Mouse (Mus musculus) kidney, postnatal 0 days (tissue): Measurements from ENCODE around the gene Cln3. TPM values are rescaled to one million over a fixed set of nuclear protein-coding genes. Genes with fewer than 3 reads are reported as not detected.

Experiments used
- ATAC-seq: fragments of 200-750 bp; cut with Nextera tagmentation; replicated peaks from 2 replicates; pipeline ENCODE4 v1.8.0; 2017; ENCODE audit warnings: low read depth, moderate number of reproducible peaks, moderate TSS enrichment, moderate library complexity; ENCODE audit not compliant: low FRiP score
- DNase-seq: peaks from one replicate; pipeline ENCODE4 v3.0.0-alpha.2; 2016; ENCODE audit warnings: low spot score
- H3K27ac ChIP-seq: fragments of 300-500 bp; sonication (generic); 2 replicates; pipeline ENCODE4 v1.5.1; 2014; ENCODE audit warnings: mild to moderate bottlenecking
- H3K27me3 ChIP-seq: fragments of 300-500 bp; sonication (generic); 2 replicates; pipeline ENCODE4 v1.6.1; 2014; ENCODE audit warnings: low read length, mixed read lengths; ENCODE audit not compliant: insufficient read depth
- H3K36me3 ChIP-seq: fragments of 300-500 bp; sonication (generic); 2 replicates; pipeline ENCODE4 v1.6.1; 2014; ENCODE audit warnings: low read length, mixed read lengths; ENCODE audit not compliant: insufficient read depth
- H3K4me1 ChIP-seq: fragments of 300-500 bp; sonication (generic); replicated peaks from 2 replicates; pipeline ENCODE4 v1.6.1; 2014; ENCODE audit warnings: antibody characterized with exemption, low read length, mixed read lengths; ENCODE audit not compliant: insufficient read depth
- H3K4me2 ChIP-seq: fragments of 300-500 bp; sonication (generic); 2 replicates; pipeline ENCODE4 v1.6.1; 2014; ENCODE audit warnings: mild to moderate bottlenecking, low read length, moderate library complexity, mixed read lengths
- H3K4me3 ChIP-seq: fragments of 300-500 bp; sonication (generic); replicated peaks from 2 replicates; pipeline ENCODE4 v1.5.1; 2014; ENCODE audit warnings: low read depth, low read length
- H3K9ac ChIP-seq: fragments of 300-500 bp; sonication (generic); 2 replicates; pipeline ENCODE4 v1.6.1; 2014; ENCODE audit warnings: low read depth, low read length
- H3K9me3 ChIP-seq: fragments of 300-500 bp; sonication (generic); replicated peaks from 2 replicates; pipeline ENCODE4 v1.6.1; 2016; ENCODE audit warnings: low read length, inconsistent platforms, mixed read lengths
- CTCF ChIP-seq: IDR thresholded peaks from 2 replicates; pipeline ENCODE4 v1.5.1; 2016; ENCODE audit warnings: antibody characterized with exemption, low read depth, mild to moderate bottlenecking, moderate library complexity
- WGBS: fragments of 180-500 bp; shearing (Covaris S2); extraction: QIAGEN DNeasy Blood & Tissue Kit; methylation state at CpG from one replicate; pipeline ENCODE4 v1.1.7; 2014; 5-methylcytosine and 5-hydroxymethylcytosine counted together
- polyA plus RNA-seq: library from polyadenylated mRNA; unstranded; fragments of >200 nt; fragmentation: Nextera tagmentation; extraction: Ambion mirVana; gene quantifications from 2 replicates; pipeline ENCODE4 v1.2.1, GENCODE M21; 2015

Cln3 gene
- polyA plus RNA-seq, 1 experiment from 2014 or later: 34.4 TPM

GRCm38 (mm10) chr7:126601896-126602295 lies 16.3 kb upstream of the Cln3 start:
- Histone ChIP-seq H3K27me3 (no peaks in the 10 kb centered on the region), H3K36me3 (no peaks in the 10 kb centered on the region), H3K4me1 (no peaks in the 10 kb centered on the region), H3K4me2 (no peak overlapping the region), H3K4me3 (no peak overlapping the region), H3K27ac (no peak overlapping the region), H3K9me3 (no peaks in the 10 kb centered on the region), H3K9ac (no peak overlapping the region)
- no peak for DNase-seq
- ATAC-seq: no peak
- no peak for TF ChIP-seq CTCF
- WGBS: 38% methylated on average over 3 of the region's 5 CpGs

- Histone ChIP-seq H3K9ac (no peak overlapping the region), H3K27me3 (no peaks in the 10 kb centered on the region), H3K4me3 (no peak overlapping the region), H3K27ac (no peak overlapping the region), H3K9me3 (no peaks in the 10 kb centered on the region), H3K4me2 (no peak overlapping the region), H3K4me1 (no peaks in the 10 kb centered on the region), H3K36me3 (no peaks in the 10 kb centered on the region)
- ATAC-seq (no peak), DNase-seq (no peak)
- TF ChIP-seq CTCF: no peak
- 84% methylated on average over 6 of the region's 6 CpGs for WGBS
Observed at GRCm38 (mm10) chr7:126598919-126599318, 13.3 kb upstream of the Cln3 start.

GRCm38 (mm10) chr7:126596414-126596813 lies 10.8 kb upstream of the Cln3 start:
- Histone ChIP-seq H3K36me3 (no peaks in the 10 kb centered on the region), H3K4me3 (no peak overlapping the region), H3K9me3 (no peaks in the 10 kb centered on the region), H3K9ac (no peak overlapping the region), H3K4me2 (no peak overlapping the region), H3K27me3 (no peaks in the 10 kb centered on the region), H3K27ac (no peak overlapping the region), H3K4me1 (no peaks in the 10 kb centered on the region)
- WGBS: 49% methylated on average over 6 of the region's 6 CpGs
- ATAC-seq (no peak), DNase-seq (no peak)
- TF ChIP-seq CTCF: no peak

- 80% methylated on average over 5 of the region's 5 CpGs for WGBS
- ATAC-seq: no peak
- no peaks in the 10 kb centered on the region for H3K36me3 ChIP-seq
- no peak for DNase-seq
- no peak for TF ChIP-seq CTCF
- H3K4me2 ChIP-seq: no peak overlapping the region
- H3K27me3 ChIP-seq: no peaks in the 10 kb centered on the region
- no peak overlapping the region for H3K9ac ChIP-seq
- H3K27ac ChIP-seq: no peak overlapping the region
- H3K9me3 ChIP-seq: no peaks in the 10 kb centered on the region
- H3K4me1 ChIP-seq: no peaks in the 10 kb centered on the region
- H3K4me3 ChIP-seq: no peak overlapping the region
Observed at GRCm38 (mm10) chr7:126595890-126596289, 10.3 kb upstream of the Cln3 start.

- ATAC-seq: no peak
- TF ChIP-seq CTCF: no peak
- Histone ChIP-seq H3K9ac (no peak within 1 kb of the TSS), H3K4me1 (no peaks in the 10 kb centered on the region), H3K27me3 (no peaks in the 10 kb centered on the region), H3K4me2 (no peak within 1 kb of the TSS), H3K27ac (no peak within 1 kb of the TSS), H3K36me3 (no peaks in the 10 kb centered on the region), H3K9me3 (no peaks in the 10 kb centered on the region), H3K4me3 (no peak within 1 kb of the TSS)
- DNase-seq: no peak
- 79% methylated on average over 11 of the region's 11 CpGs for WGBS
Observed at GRCm38 (mm10) chr7:126594862-126595561, 9.4 kb upstream of the Cln3 start, which contains the start of gene Il27. Gene Il27 (minus strand): TSS chr7:126594941.

GRCm38 (mm10) chr7:126587779-126588178 lies 2.2 kb upstream of the Cln3 start:
- no peak; the same call in 1 of the 2 replicates for ATAC-seq

More at GRCm38 (mm10) chr7:126587779-126588178, 2.2 kb upstream of the Cln3 start:
- TF ChIP-seq CTCF: peak; percentile 80
- Histone ChIP-seq H3K4me2 (peak overlapping the region; percentile 38; the same call in 1 of the 2 replicates), H3K27me3 (no peaks in the 10 kb centered on the region), H3K9ac (0 out of 2 replicates have a peak overlapping the region, but pooled peaks have one; percentile 5), H3K27ac (no peak overlapping the region), H3K4me1 (no peaks in the 10 kb centered on the region; the same call in 1 of the 2 replicates), H3K36me3 (no peaks in the 10 kb centered on the region), H3K9me3 (no peaks in the 10 kb centered on the region), H3K4me3 (no peak overlapping the region)
- DNase-seq: peak; percentile 90
- 6% methylated on average over 16 of the region's 16 CpGs for WGBS
